Mouse (Mus musculus): ENCODE measurements at regions not wholly inside any gene's neighbourhood (a gene's known extent, or its start where the extent isn't known, plus 50 kb on each side); places are given as distances from the start of the nearest gene placed in this dataset.

DNA sequence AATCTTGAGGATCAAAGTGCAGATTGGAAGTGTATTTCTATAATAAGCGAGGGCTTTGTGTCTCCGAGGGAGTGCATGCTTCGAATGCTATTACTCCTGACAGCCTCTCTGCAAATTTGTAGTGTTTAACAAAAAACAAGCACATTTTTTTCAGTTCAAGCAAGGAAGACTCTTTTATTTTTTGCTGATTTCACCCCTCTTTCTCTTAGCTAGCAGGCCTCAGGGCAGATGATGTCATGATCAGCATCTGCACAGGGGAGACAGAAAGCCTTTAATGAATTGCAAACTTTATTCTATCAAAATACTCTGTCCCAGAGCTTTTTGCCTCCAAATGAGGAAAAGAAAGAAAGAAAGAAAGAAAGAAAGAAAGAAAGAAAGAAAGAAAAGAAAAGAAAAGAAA lies 455.4 kb downstream of the Prkd1 start:
- 0 out of 2 replicates have a peak, but pooled peaks cover 4% of the 10 kb centered on the region for H3K4me1 ChIP-seq
- WGBS = 76% methylated on average over 3 of the region's 3 CpGs
- no peak for ATAC-seq (ENCODE audit: low FRiP score, low read depth)
- no peaks in the 10 kb centered on the region for H3K9me3 ChIP-seq
- H3K4me3 ChIP-seq = no peak overlapping the region
- H3K27ac ChIP-seq = no peak overlapping the region
- no peaks in the 10 kb centered on the region for H3K27me3 ChIP-seq (replicated peaks)
- H3K4me2 ChIP-seq (replicated peaks) = no peak overlapping the region
- no peaks in the 10 kb centered on the region for H3K36me3 ChIP-seq
- no peak overlapping the region for H3K9ac ChIP-seq

DNA sequence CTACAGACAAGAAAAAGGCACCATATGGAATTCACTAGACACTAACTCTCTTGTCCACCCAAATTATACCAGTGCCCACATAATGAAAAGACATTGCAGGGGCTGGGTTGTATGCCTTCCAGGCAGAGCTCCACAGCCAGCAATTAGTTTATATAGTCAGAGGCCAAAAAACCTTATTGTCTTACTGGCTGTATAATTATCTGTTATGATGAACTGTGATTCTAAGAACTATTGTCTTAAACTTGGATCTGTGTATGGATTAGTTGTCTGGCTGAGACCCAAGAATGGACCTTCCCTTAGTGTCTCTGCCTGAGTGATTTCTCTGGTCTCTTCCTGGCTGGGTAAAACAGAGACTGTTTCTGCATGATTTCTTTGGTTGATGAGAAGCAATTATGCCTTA lies 454.2 kb downstream of the Prkd1 start:
- no peak overlapping the region for H3K4me3 ChIP-seq
- no peak overlapping the region for H3K27ac ChIP-seq
- H3K4me2 ChIP-seq (replicated peaks) = no peak overlapping the region
- no peaks in the 10 kb centered on the region for H3K27me3 ChIP-seq (replicated peaks)
- H3K9ac ChIP-seq = no peak overlapping the region
- no peaks in the 10 kb centered on the region for H3K9me3 ChIP-seq
- H3K4me1 ChIP-seq = 0 out of 2 replicates have a peak, but pooled peaks cover 4% of the 10 kb centered on the region
- H3K36me3 ChIP-seq = no peaks in the 10 kb centered on the region
- ATAC-seq (ENCODE audit: low FRiP score, low read depth) = no peak

DNA sequence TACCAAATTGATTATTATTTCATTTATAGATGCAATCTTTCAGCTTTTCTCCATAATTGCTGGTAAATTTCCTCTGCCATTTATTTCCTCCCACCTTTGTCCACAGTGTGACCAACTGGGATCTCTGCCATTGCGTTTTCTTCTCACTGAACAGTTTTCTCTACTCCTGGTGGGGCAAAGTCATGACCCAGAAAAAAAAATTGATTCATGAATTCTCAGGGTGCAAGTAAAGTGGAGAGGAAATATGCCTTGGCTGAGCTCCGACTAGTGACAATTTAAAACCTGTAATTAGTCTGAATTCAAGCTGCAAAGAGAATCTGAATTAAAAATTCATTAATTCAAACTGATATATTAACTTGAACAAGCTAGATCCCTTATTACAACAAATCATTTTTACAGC lies 452.6 kb downstream of the Prkd1 start:
- no peak overlapping the region for H3K4me2 ChIP-seq (replicated peaks)
- ATAC-seq (ENCODE audit: low FRiP score, low read depth) = no peak
- H3K27ac ChIP-seq = no peak overlapping the region
- H3K4me1 ChIP-seq = 0 out of 2 replicates have a peak, but pooled peaks cover 4% of the 10 kb centered on the region
- no peaks in the 10 kb centered on the region for H3K9me3 ChIP-seq
- no peaks in the 10 kb centered on the region for H3K36me3 ChIP-seq
- H3K9ac ChIP-seq = no peak overlapping the region
- no peak overlapping the region for H3K4me3 ChIP-seq
- WGBS = 48% methylated on average over 2 of the region's 2 CpGs
- H3K27me3 ChIP-seq (replicated peaks) = no peaks in the 10 kb centered on the region

DNA sequence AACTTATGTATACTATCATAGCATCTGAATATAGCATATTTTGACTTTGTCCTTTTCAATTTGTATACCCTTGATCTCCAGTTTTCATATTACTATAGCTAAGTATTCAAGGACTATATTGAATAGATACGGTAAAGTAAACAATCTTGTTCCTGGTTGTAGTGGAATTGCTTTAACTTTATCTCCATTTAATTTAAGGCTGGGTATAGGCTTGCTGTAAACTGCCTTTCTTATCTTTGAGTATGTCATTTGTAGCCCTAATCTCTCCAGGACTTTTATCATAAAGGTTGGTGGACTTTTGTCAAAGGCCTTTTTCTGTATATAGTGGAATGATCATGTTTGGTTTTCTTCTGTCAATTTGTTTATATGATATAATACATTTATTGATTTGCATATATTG lies 407.8 kb downstream of the Prkd1 start:
- no peaks in the 10 kb centered on the region for H3K9me3 ChIP-seq
- no peak overlapping the region for H3K27ac ChIP-seq
- H3K36me3 ChIP-seq = no peaks in the 10 kb centered on the region
- ATAC-seq (ENCODE audit: low FRiP score, low read depth) = no peak
- no peaks in the 10 kb centered on the region for H3K27me3 ChIP-seq (replicated peaks)
- no peak overlapping the region for H3K4me2 ChIP-seq (replicated peaks)
- H3K4me1 ChIP-seq = no peaks in the 10 kb centered on the region
- no peak overlapping the region for H3K9ac ChIP-seq
- WGBS = 91% methylated on average over 1 of the region's 1 CpGs
- no peak overlapping the region for H3K4me3 ChIP-seq

DNA sequence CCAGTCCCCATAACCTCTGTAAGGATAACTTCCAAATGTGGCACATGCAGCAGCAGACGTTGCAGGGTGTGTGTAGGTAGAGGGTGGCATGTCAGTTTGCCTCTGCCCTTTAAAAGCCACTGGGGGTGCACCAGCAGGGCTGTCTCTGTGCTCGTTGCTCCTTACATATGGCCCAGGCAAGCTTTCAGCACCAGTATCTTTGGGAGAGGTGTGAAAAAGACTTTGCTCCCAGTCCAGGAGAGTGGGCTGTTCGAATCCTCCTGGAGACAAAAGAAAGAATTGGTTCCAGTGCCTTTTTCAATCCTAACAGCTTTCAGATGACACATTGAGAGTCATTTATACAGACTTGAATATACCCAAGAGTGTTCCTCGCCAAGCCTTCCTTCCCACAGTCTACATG lies 390.0 kb downstream of the Prkd1 start:
- H3K9me3 ChIP-seq = no peaks in the 10 kb centered on the region
- H3K27ac ChIP-seq = no peak overlapping the region
- no peak overlapping the region for H3K4me3 ChIP-seq
- no peak overlapping the region for H3K4me2 ChIP-seq (replicated peaks)
- H3K27me3 ChIP-seq (replicated peaks) = no peaks in the 10 kb centered on the region
- 73% methylated on average over 4 of the region's 4 CpGs for WGBS
- ATAC-seq (ENCODE audit: low FRiP score, low read depth) = no peak
- no peak overlapping the region for H3K9ac ChIP-seq
- no peaks in the 10 kb centered on the region for H3K4me1 ChIP-seq
- no peaks in the 10 kb centered on the region for H3K36me3 ChIP-seq

DNA sequence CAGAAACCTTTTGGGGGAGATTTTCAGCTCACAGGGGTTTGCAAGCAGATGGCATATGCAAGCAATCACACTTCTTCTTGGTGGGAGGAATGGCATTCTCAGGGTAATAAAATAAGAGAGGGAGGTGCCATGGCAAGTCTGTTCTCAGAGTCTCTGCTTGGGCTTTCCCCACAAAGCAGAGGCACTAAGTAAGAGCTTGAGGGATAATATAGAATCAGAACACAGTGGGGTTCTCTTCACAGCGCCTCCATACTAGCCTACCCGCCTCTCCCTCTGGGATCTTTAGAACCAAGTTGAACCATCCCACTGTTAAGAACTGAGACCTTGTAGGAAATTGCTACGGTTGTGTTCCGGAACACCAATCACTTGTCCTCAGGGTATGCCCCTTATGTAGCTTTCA lies 387.8 kb downstream of the Prkd1 start:
- no peaks in the 10 kb centered on the region for H3K9me3 ChIP-seq
- H3K4me2 ChIP-seq (replicated peaks) = no peak overlapping the region
- WGBS = 79% methylated on average over 4 of the region's 4 CpGs
- no peaks in the 10 kb centered on the region for H3K4me1 ChIP-seq
- H3K4me3 ChIP-seq = no peak overlapping the region
- H3K36me3 ChIP-seq = no peaks in the 10 kb centered on the region
- no peak for ATAC-seq (ENCODE audit: low FRiP score, low read depth)
- H3K9ac ChIP-seq = no peak overlapping the region
- no peaks in the 10 kb centered on the region for H3K27me3 ChIP-seq (replicated peaks)
- no peak overlapping the region for H3K27ac ChIP-seq

DNA sequence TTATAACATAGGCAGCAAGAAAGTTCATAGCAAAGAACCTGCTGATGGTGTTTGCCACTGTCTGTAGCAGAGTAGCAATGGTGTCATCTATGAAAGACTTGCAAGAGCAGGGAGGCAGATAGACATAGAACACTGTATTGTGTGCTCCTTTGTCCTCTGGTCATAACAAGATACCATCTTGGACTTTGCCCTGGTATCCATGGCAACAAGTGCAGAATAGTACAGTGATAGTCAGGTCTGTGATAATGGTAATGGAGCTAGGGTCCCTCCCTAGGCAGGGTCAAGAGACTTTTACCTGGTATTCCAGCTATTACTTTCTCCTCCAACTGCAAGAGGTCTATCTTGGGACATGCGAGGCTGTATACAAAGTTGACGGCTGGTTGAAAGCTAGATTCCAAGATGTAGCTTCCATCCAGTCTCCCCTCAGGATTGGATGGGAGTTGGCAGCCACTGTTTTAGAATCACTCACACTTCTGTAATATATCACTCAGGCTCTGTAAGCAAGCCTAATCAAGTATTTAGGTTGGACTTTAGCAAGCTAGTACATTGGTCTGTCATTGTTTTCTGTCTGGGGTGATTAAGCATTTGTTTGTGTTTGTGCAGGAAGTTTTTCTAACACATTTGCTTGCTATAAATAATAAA lies 375.5 kb downstream of the Prkd1 start:
- Histone ChIP-seq H3K27ac (no peak overlapping the region), H3K4me1 (no peaks in the 10 kb centered on the region), H3K27me3 (replicated peaks) (no peaks in the 10 kb centered on the region), H3K9ac (no peak overlapping the region), H3K4me2 (replicated peaks) (no peak overlapping the region), H3K9me3 (no peaks in the 10 kb centered on the region), H3K36me3 (no peaks in the 10 kb centered on the region), H3K4me3 (no peak overlapping the region)
- WGBS = 87% methylated on average over 2 of the region's 2 CpGs
- no peak for ATAC-seq (ENCODE audit: low FRiP score, low read depth)

DNA sequence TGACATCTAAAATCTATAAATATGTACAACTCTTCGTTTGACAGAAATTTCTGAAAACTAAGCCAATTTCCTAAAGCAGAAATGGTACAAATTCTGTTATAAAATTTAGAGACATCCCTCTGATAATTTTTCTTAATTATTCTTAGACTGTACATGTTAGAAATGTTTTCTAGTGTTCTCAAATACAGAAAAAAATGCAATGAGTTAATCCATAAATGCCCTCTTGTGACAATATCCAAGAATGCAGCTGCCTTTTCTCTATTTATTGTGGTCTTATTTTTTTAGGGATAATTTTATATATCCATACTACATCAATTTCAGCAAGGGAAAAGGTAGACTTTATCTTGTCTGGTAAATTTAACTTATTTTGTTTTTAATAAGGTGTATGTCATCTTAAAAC lies 367.3 kb downstream of the Prkd1 start:
- H3K36me3 ChIP-seq = no peaks in the 10 kb centered on the region
- no peaks in the 10 kb centered on the region for H3K9me3 ChIP-seq
- no peaks in the 10 kb centered on the region for H3K27me3 ChIP-seq (replicated peaks)
- no peak overlapping the region for H3K4me3 ChIP-seq
- no peak overlapping the region for H3K4me2 ChIP-seq (replicated peaks)
- no peaks in the 10 kb centered on the region for H3K4me1 ChIP-seq
- ATAC-seq (ENCODE audit: low FRiP score, low read depth) = no peak
- no peak overlapping the region for H3K9ac ChIP-seq
- WGBS = 62% methylated on average over 1 of the region's 1 CpGs
- H3K27ac ChIP-seq = no peak overlapping the region
